Mouse (Mus musculus) hindbrain, embryonic 16.5 days (tissue): Measurements from ENCODE around the gene Btbd11. TPM values are rescaled to one million over a fixed set of nuclear protein-coding genes. Genes with fewer than 3 reads are reported as not detected.

Source experiments
- ATAC-seq: fragments of 200-750 bp; cut with Nextera tagmentation; 2 replicates; pipeline ENCODE4 v1.8.0; 2017; ENCODE audit warnings: moderate TSS enrichment, moderate library complexity
- H3K27ac ChIP-seq: fragments of 300-500 bp; sonication (generic); 2 replicates; pipeline ENCODE4 v1.5.1; 2014; ENCODE audit warnings: low read depth, mild to moderate bottlenecking, control low read depth, low read length, moderate library complexity
- H3K27me3 ChIP-seq: fragments of 300-500 bp; sonication (generic); replicated peaks from 2 replicates; pipeline ENCODE4 v1.6.1; 2014; ENCODE audit warnings: low read length; ENCODE audit not compliant: control insufficient read depth, insufficient read depth
- H3K36me3 ChIP-seq: fragments of 300-500 bp; sonication (generic); 2 replicates; pipeline ENCODE4 v1.6.1; 2014; ENCODE audit warnings: mild to moderate bottlenecking, low read length, moderate library complexity, mixed read lengths; ENCODE audit not compliant: control insufficient read depth, insufficient read depth
- H3K4me1 ChIP-seq: fragments of 300-500 bp; sonication (generic); 2 replicates; pipeline ENCODE4 v1.6.1; 2014; ENCODE audit warnings: low read depth, low read length; ENCODE audit not compliant: control insufficient read depth, insufficient read depth
- H3K4me2 ChIP-seq: fragments of 300-500 bp; sonication (generic); 2 replicates; pipeline ENCODE4 v1.6.1; 2014; ENCODE audit warnings: mild to moderate bottlenecking, low read length, control low read depth, moderate library complexity
- H3K4me3 ChIP-seq: fragments of 300-500 bp; sonication (generic); 2 replicates; pipeline ENCODE4 v1.5.1; 2014; ENCODE audit warnings: mild to moderate bottlenecking, low read length, control low read depth, moderate library complexity
- H3K9ac ChIP-seq: fragments of 300-500 bp; sonication (generic); 2 replicates; pipeline ENCODE4 v1.6.1; 2014; ENCODE audit warnings: low read depth, mild to moderate bottlenecking, control low read depth, low read length, moderate library complexity
- H3K9me3 ChIP-seq: fragments of 300-500 bp; sonication (generic); 2 replicates; pipeline ENCODE4 v1.6.1; 2014; ENCODE audit warnings: mild to moderate bottlenecking, low read length, moderate library complexity; ENCODE audit not compliant: control insufficient read depth
- WGBS: fragments of 180-500 bp; shearing (Covaris S2); extraction: QIAGEN DNeasy Blood & Tissue Kit; methylation state at CpG from one replicate; pipeline ENCODE4 v1.1.7; 2014; 5-methylcytosine and 5-hydroxymethylcytosine counted together
- polyA plus RNA-seq: library from polyadenylated mRNA; unstranded; fragments of >200 nt; fragmentation: Nextera tagmentation; extraction: Ambion mirVana; gene quantifications from 2 replicates; pipeline ENCODE4 v1.2.1, GENCODE M21; 2015

The Btbd11 gene
- polyA plus RNA-seq, 1 experiment from 2014 or later = 25.4 TPM

GRCm38 (mm10) chr10:85539510-85540120 is 153.0 kb downstream of the Btbd11 start:
- Histone ChIP-seq H3K4me2 (no peak overlapping the region), H3K4me3 (no peak overlapping the region), H3K27ac (peak overlapping the region; percentile 41; the same call in 1 of the 2 replicates), H3K27me3 (no peaks in the 10 kb centered on the region), H3K4me1 (peaks cover 12% of the 10 kb centered on the region), H3K9ac (no peak overlapping the region), H3K9me3 (no peaks in the 10 kb centered on the region), H3K36me3 (no peaks in the 10 kb centered on the region)
- WGBS = 10% methylated on average over 8 of the region's 8 CpGs
- peak; percentile 63 for ATAC-seq

GRCm38 (mm10) chr10:85540311-85541093 is 153.9 kb downstream of the Btbd11 start:
- Histone ChIP-seq H3K4me2 (no peak overlapping the region), H3K27me3 (no peaks in the 10 kb centered on the region), H3K4me3 (no peak overlapping the region), H3K9me3 (no peaks in the 10 kb centered on the region), H3K27ac (0 out of 2 replicates have a peak overlapping the region, but pooled peaks have one; percentile 14), H3K4me1 (peaks cover 12% of the 10 kb centered on the region), H3K36me3 (no peaks in the 10 kb centered on the region), H3K9ac (no peak overlapping the region)
- peak; percentile 57 for ATAC-seq
- 75% methylated on average over 13 of the region's 13 CpGs for WGBS

- no peak for ATAC-seq
- H3K9me3 ChIP-seq = no peaks in the 10 kb centered on the region
- H3K27ac ChIP-seq = no peak overlapping the region
- H3K36me3 ChIP-seq = no peaks in the 10 kb centered on the region
- H3K27me3 ChIP-seq = no peaks in the 10 kb centered on the region
- WGBS = 74% methylated on average over 3 of the region's 3 CpGs
- H3K4me3 ChIP-seq = no peak overlapping the region
- H3K9ac ChIP-seq = no peak overlapping the region
- peaks cover 12% of the 10 kb centered on the region for H3K4me1 ChIP-seq
- no peak overlapping the region for H3K4me2 ChIP-seq
Observed at GRCm38 (mm10) chr10:85541481-85541880, 154.9 kb downstream of the Btbd11 start.

- H3K27ac ChIP-seq = no peak overlapping the region
- no peak overlapping the region for H3K9ac ChIP-seq
- no peaks in the 10 kb centered on the region for H3K27me3 ChIP-seq
- H3K9me3 ChIP-seq = no peaks in the 10 kb centered on the region
- peaks cover 12% of the 10 kb centered on the region for H3K4me1 ChIP-seq
- H3K4me2 ChIP-seq = no peak overlapping the region
- 94% methylated on average over 14 of the region's 14 CpGs for WGBS
- no peak for ATAC-seq
- no peak overlapping the region for H3K4me3 ChIP-seq
- H3K36me3 ChIP-seq = no peaks in the 10 kb centered on the region
Observed at GRCm38 (mm10) chr10:85541892-85542630, 155.4 kb downstream of the Btbd11 start.

- Histone ChIP-seq H3K27ac (no peak overlapping the region), H3K4me1 (peaks cover 12% of the 10 kb centered on the region), H3K9me3 (no peaks in the 10 kb centered on the region), H3K36me3 (no peaks in the 10 kb centered on the region), H3K27me3 (no peaks in the 10 kb centered on the region), H3K4me3 (no peak overlapping the region), H3K9ac (no peak overlapping the region), H3K4me2 (no peak overlapping the region)
- WGBS = 84% methylated on average over 2 of the region's 2 CpGs
- no peak for ATAC-seq
Observed at GRCm38 (mm10) chr10:85543281-85543680, 156.7 kb downstream of the Btbd11 start.

- H3K9ac ChIP-seq = no peak overlapping the region
Observed at GRCm38 (mm10) chr10:85544991-85545390, 158.4 kb downstream of the Btbd11 start.

DNA sequence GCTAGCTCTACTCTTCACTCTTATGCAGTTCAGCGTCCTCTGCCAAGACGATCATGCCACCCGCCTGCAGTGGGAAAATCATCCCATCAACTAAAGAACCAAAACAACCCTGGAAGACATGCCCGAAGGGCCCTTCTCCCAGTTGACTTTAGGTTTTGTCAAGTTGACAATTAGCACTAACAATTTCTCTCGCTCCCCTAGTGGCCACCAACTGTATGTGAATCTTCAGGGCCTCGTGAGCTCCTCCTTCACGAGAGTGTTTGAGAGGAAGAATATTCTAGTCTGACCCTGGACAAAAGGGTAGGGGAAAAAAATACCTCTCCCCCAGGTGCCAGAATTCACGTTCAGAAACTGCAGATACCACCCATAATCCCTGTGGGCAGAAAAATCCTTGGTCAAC is 168.6 kb downstream of the Btbd11 start:
- Histone ChIP-seq H3K9me3 (no peaks in the 10 kb centered on the region), H3K4me3 (no peak overlapping the region), H3K36me3 (no peaks in the 10 kb centered on the region), H3K4me2 (no peak overlapping the region), H3K4me1 (no peaks in the 10 kb centered on the region), H3K27ac (no peak overlapping the region), H3K9ac (no peak overlapping the region), H3K27me3 (no peaks in the 10 kb centered on the region)
- no peak for ATAC-seq
- 64% methylated on average over 8 of the region's 8 CpGs for WGBS

More at GRCm38 (mm10) chr10:85544991-85545390, 158.4 kb downstream of the Btbd11 start:
- 53% methylated on average over 5 of the region's 5 CpGs for WGBS
- Histone ChIP-seq H3K27ac (no peak overlapping the region), H3K4me2 (no peak overlapping the region), H3K36me3 (no peaks in the 10 kb centered on the region), H3K27me3 (no peaks in the 10 kb centered on the region), H3K9me3 (no peaks in the 10 kb centered on the region), H3K4me1 (peaks cover 1% of the 10 kb centered on the region), H3K4me3 (no peak overlapping the region)
- ATAC-seq = no peak

GRCm38 (mm10) chr10:85561418-85561817 is 174.8 kb downstream of the Btbd11 start:
- Histone ChIP-seq H3K9ac (no peak overlapping the region), H3K4me1 (no peaks in the 10 kb centered on the region), H3K4me2 (no peak overlapping the region), H3K27me3 (no peaks in the 10 kb centered on the region), H3K36me3 (no peaks in the 10 kb centered on the region), H3K4me3 (no peak overlapping the region), H3K9me3 (no peaks in the 10 kb centered on the region; the same call in 1 of the 2 replicates), H3K27ac (no peak overlapping the region)
- no peak for ATAC-seq
- 94% methylated on average over 14 of the region's 14 CpGs for WGBS

DNA sequence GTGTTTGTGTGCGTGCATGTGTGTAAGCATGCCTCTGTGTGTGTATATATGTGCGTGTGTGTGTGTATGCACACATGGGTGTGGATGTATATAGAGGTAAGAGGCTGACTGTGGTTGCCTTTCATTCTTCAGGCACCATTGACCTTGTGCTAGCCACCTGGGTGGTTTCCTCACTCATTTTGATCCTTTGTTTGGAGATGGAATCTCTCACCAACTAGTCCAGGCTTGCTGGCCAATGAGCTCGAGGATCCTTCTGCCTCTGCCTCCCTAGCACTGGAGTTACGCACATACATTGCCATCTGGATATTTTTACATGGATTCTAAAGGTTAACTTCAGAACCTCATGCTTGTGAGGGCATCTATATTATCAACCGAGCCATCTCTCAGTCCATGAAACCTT is 184.8 kb downstream of the Btbd11 start:
- 94% methylated on average over 5 of the region's 5 CpGs for WGBS

More for the DNA sequence above, 184.8 kb downstream of the Btbd11 start:
- H3K4me1 ChIP-seq = no peaks in the 10 kb centered on the region
- no peak overlapping the region for H3K4me2 ChIP-seq
- no peak overlapping the region for H3K27ac ChIP-seq
- H3K9me3 ChIP-seq = peaks cover 2% of the 10 kb centered on the region; the same call in 1 of the 2 replicates
- H3K36me3 ChIP-seq = no peaks in the 10 kb centered on the region
- ATAC-seq = no peak
- H3K4me3 ChIP-seq = no peak overlapping the region
- no peak overlapping the region for H3K9ac ChIP-seq
- H3K27me3 ChIP-seq = no peaks in the 10 kb centered on the region
